Mouse (Mus musculus): ENCODE results near the gene Srbd1.

DNA sequence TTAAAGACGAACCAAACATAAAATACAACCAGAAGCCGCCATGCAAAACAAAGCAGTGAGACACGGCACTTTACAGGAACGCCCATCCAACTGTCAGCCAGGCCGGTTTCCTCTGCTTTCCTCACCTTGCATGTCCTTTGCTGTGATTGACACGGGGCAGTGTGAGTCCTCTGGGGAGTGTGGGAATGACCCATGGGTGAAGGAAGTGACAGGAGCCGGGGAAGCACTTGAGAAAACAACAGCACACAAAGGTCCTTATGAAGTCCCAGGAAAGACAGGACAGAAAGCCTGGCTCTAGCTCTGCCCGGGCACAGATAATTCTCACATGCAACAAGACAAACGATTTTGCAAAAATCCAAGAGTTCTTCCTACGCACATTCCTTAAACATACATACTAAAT, 136.6 kb downstream of the Srbd1 start:
- TF ChIP-seq CTCF (IDR thresholded peaks at IDR 0.05; ENCODE audit: borderline replicate concordance, extremely low read depth, insufficient read depth, insufficient read length) (no peak), POLR2A (IDR thresholded peaks at IDR 0.05; ENCODE audit: borderline replicate concordance, extremely low read depth, insufficient read depth, insufficient read length, poor library complexity, severe bottlenecking) (no peak)

All from brain, embryonic 14.5 days (tissue).